Mouse (Mus musculus) lung, postnatal 0 days (tissue): ENCODE measurements around the gene Srxn1. TPM values are rescaled to one million over a fixed set of nuclear protein-coding genes. Genes with fewer than 3 reads are reported as not detected.

Source experiments
- ATAC-seq: fragments of 200-750 bp; cut with Nextera tagmentation; 2 replicates; pipeline ENCODE4 v1.8.0; 2017; ENCODE audit warnings: moderate library complexity
- DNase-seq: peaks from one replicate; pipeline ENCODE4 v3.0.0-alpha.2; 2016; ENCODE audit warnings: low spot score
- H3K27ac ChIP-seq: fragments of 300-500 bp; sonication (generic); 2 replicates; pipeline ENCODE4 v1.5.1; 2014; ENCODE audit warnings: antibody characterized with exemption, mild to moderate bottlenecking, low read length, mixed read lengths
- H3K27me3 ChIP-seq: fragments of 300-500 bp; sonication (generic); replicated peaks from 2 replicates; pipeline ENCODE4 v1.6.1; 2014; ENCODE audit warnings: low read length, mixed read lengths; ENCODE audit not compliant: insufficient read depth
- H3K36me3 ChIP-seq: fragments of 300-500 bp; sonication (generic); 2 replicates; pipeline ENCODE4 v1.6.1; 2014; ENCODE audit warnings: low read length, mixed read lengths; ENCODE audit not compliant: insufficient read depth
- H3K4me1 ChIP-seq: fragments of 300-500 bp; sonication (generic); 2 replicates; pipeline ENCODE4 v1.6.1; 2014; ENCODE audit warnings: antibody characterized with exemption, low read depth, low read length, mixed read lengths; ENCODE audit not compliant: insufficient read depth
- H3K4me2 ChIP-seq: fragments of 300-500 bp; sonication (generic); replicated peaks from 2 replicates; pipeline ENCODE4 v1.6.1; 2014; ENCODE audit warnings: low read depth, mild to moderate bottlenecking, low read length, moderate library complexity, mixed read lengths
- H3K4me3 ChIP-seq: fragments of 300-500 bp; sonication (generic); 2 replicates; pipeline ENCODE4 v1.5.1; 2014; ENCODE audit warnings: low read depth, low read length
- H3K9ac ChIP-seq: fragments of 300-500 bp; sonication (generic); replicated peaks from 2 replicates; pipeline ENCODE4 v1.6.1; 2014; ENCODE audit warnings: low read depth, mild to moderate bottlenecking
- H3K9me3 ChIP-seq: fragments of 300-500 bp; sonication (generic); 2 replicates; pipeline ENCODE4 v1.6.1; 2016; ENCODE audit warnings: low read length, mixed read lengths
- CTCF ChIP-seq: IDR thresholded peaks from 2 replicates; pipeline ENCODE4 v1.5.1; 2016; ENCODE audit warnings: antibody characterized with exemption, mild to moderate bottlenecking
- EP300 ChIP-seq: IDR thresholded peaks from 2 replicates; pipeline ENCODE4 v1.6.1; 2016; ENCODE audit warnings: antibody characterized with exemption, mild to moderate bottlenecking, control low read depth
- WGBS: fragments of 180-500 bp; shearing (Covaris S2); extraction: QIAGEN DNeasy Blood & Tissue Kit; methylation state at CpG from one replicate; pipeline ENCODE4 v1.1.7; 2014; 5-methylcytosine and 5-hydroxymethylcytosine counted together
- polyA plus RNA-seq: library from polyadenylated mRNA; unstranded; fragments of >200 nt; fragmentation: Nextera tagmentation; extraction: Ambion mirVana; gene quantifications from 2 replicates; pipeline ENCODE4 v1.2.1, GENCODE M21; 2015

Srxn1 gene
- polyA plus RNA-seq, 1 experiment from 2014 or later = 8.9 TPM

DNA sequence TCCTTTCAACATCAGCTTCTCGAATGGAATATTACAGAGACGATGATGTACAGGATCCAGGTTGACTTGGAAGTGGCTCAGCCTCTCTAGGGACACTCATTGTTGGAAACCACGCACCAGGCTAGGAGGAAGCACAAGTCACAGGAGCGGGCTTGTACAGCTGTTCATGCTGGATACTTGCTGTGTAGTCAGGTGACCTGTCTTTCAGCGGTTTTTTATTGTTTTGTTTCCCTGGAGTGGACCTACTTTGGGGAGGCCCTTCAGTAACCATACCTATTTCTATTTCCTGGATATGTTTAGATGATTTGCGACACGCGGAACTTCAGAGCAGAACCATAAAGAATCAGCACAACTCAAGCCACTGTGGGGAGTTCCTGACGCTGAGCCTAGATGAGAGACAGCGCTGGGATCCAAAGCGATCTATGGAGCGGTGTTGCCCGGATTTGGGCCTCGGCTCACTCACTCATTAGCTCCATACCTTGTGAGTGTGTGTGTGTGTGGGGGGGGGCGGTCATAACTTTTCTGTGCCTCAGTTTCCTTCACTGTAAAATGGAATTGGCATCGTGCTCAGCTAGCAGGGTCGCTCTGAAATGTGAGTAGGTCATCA lies 502 bp upstream of the Srxn1 start:
- Histone ChIP-seq H3K36me3 (no peaks in the 10 kb centered on the region), H3K27me3 (no peaks in the 10 kb centered on the region), H3K4me1 (0 out of 2 replicates have a peak, but pooled peaks cover 6% of the 10 kb centered on the region), H3K9ac (no peak overlapping the region), H3K4me2 (peak overlapping the region; percentile 86), H3K27ac (no peak overlapping the region), H3K4me3 (peak overlapping the region; percentile 58; the same call in 1 of the 2 replicates), H3K9me3 (no peaks in the 10 kb centered on the region)
- DNase-seq (peak; percentile 33), ATAC-seq (peak; percentile 22)
- 19% methylated on average over 17 of the region's 17 CpGs for WGBS
- TF ChIP-seq EP300 (no peak), CTCF (no peak)

- Histone ChIP-seq H3K4me1 (0 out of 2 replicates have a peak, but pooled peaks cover 6% of the 10 kb centered on the region), H3K27me3 (no peaks in the 10 kb centered on the region), H3K4me3 (peak overlapping the region; percentile 58), H3K4me2 (peak overlapping the region; percentile 86), H3K9me3 (no peaks in the 10 kb centered on the region), H3K27ac (no peak overlapping the region), H3K36me3 (no peaks in the 10 kb centered on the region), H3K9ac (no peak overlapping the region)
- TF ChIP-seq CTCF (no peak), EP300 (no peak)
- ATAC-seq (no peak), DNase-seq (no peak)
- 75% methylated on average over 3 of the region's 3 CpGs for WGBS
Measured at GRCm38 (mm10) chr2:152106225-152106595, 894 bp downstream of the Srxn1 start.

DNA sequence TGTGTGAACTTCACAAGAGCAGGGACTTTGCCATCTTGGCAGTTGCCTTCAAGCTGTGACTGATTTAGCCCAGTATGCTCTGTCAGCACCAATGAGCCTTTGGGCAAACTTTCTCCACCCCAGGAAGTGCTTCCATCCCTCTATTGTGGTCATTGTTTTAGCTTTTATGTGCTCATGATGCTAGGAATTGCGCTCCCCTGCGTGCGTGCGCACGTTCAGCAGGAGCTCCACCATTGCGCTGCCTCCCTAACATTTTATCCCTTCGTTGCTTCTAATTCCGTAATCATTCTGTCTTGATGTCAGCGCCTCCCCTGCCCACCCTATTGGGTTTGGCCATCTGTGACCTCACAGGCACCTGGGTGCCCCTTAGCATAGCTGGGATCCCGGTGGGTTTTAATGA lies 1.3 kb downstream of the Srxn1 start:
- no peaks in the 10 kb centered on the region for H3K36me3 ChIP-seq
- H3K4me1 ChIP-seq = 0 out of 2 replicates have a peak, but pooled peaks cover 6% of the 10 kb centered on the region
- no peaks in the 10 kb centered on the region for H3K27me3 ChIP-seq
- H3K4me3 ChIP-seq = no peak overlapping the region
- 93% methylated on average over 10 of the region's 10 CpGs for WGBS
- no peak overlapping the region for H3K27ac ChIP-seq
- DNase-seq = no peak
- no peaks in the 10 kb centered on the region for H3K9me3 ChIP-seq
- H3K4me2 ChIP-seq = no peak overlapping the region
- ATAC-seq = no peak
- no peak for TF ChIP-seq EP300
- no peak for TF ChIP-seq CTCF
- no peak overlapping the region for H3K9ac ChIP-seq

GRCm38 (mm10) chr2:152108702-152109101 lies 3.4 kb downstream of the Srxn1 start:
- 57% methylated on average over 7 of the region's 7 CpGs for WGBS
- DNase-seq (no peak), ATAC-seq (no peak)
- no peak overlapping the region for H3K4me3 ChIP-seq
- H3K27me3 ChIP-seq = no peaks in the 10 kb centered on the region
- H3K9me3 ChIP-seq = no peaks in the 10 kb centered on the region
- TF ChIP-seq CTCF = no peak
- TF ChIP-seq EP300 = no peak
- H3K4me2 ChIP-seq = no peak overlapping the region
- H3K36me3 ChIP-seq = no peaks in the 10 kb centered on the region
- 0 out of 2 replicates have a peak, but pooled peaks cover 6% of the 10 kb centered on the region for H3K4me1 ChIP-seq
- H3K9ac ChIP-seq = no peak overlapping the region
- H3K27ac ChIP-seq = no peak overlapping the region

DNA sequence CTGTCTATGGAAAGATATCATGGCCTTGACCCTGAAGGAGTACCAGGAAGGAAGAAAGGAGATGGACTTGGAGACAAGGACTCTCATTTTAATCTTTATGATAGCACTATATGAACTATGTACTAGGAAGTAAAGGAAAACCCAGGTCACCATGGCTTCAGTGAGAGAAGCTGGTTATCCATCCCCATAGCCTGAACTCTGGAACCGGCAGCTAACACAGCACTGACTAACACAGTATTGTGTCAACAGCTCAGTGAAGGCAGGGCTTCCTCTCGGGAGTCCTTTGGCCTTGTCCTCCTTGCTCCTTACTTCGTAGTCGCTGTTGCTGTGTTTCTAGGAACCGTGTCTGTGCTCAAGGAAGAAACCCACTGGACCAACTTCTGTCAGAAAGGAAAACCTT lies 4.1 kb downstream of the Srxn1 start:
- no peak for DNase-seq
- H3K27ac ChIP-seq = no peak overlapping the region
- H3K9ac ChIP-seq = no peak overlapping the region
- H3K9me3 ChIP-seq = no peaks in the 10 kb centered on the region
- no peak for TF ChIP-seq CTCF
- no peak for TF ChIP-seq EP300
- H3K27me3 ChIP-seq = no peaks in the 10 kb centered on the region
- WGBS = 80% methylated on average over 5 of the region's 5 CpGs
- no peak overlapping the region for H3K4me2 ChIP-seq
- 0 out of 2 replicates have a peak, but pooled peaks cover 6% of the 10 kb centered on the region for H3K4me1 ChIP-seq
- no peak overlapping the region for H3K4me3 ChIP-seq
- ATAC-seq = no peak
- H3K36me3 ChIP-seq = no peaks in the 10 kb centered on the region

DNA sequence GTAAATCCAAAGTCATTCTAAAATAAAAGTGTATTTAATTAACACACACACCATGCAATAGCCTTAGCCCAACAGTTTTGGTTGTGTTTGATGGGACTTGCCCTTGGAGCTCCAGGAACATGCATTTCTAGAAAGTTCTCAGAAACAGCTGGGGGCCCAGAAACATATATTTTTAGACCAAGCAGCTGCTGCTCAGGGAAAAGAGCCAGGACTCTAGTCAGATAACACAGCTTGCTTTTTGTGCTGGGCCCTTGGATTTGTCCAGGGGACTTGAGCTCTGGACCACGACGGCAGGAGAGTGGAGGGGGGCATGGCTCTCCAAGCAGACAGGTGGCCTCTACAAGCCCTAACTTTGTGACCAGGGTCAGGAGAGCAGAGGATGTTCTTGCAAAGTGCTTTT lies 6.0 kb downstream of the Srxn1 start:
- WGBS = 61% methylated on average over 2 of the region's 2 CpGs
- no peaks in the 10 kb centered on the region for H3K27me3 ChIP-seq
- H3K9me3 ChIP-seq = no peaks in the 10 kb centered on the region
- no peak overlapping the region for H3K27ac ChIP-seq
- 0 out of 2 replicates have a peak, but pooled peaks cover under 1% of the 10 kb centered on the region for H3K4me1 ChIP-seq
- peak; percentile 59 for DNase-seq
- no peak overlapping the region for H3K4me3 ChIP-seq
- ATAC-seq = 0 out of 2 replicates have a peak, but pooled peaks have one; percentile 18
- H3K9ac ChIP-seq = no peak overlapping the region
- TF ChIP-seq EP300 (no peak), CTCF (no peak)
- H3K4me2 ChIP-seq = no peak overlapping the region
- H3K36me3 ChIP-seq = no peaks in the 10 kb centered on the region
